Mouse (Mus musculus) left cerebral cortex, adult 6 months (tissue): ENCODE measurements around the gene Sgo1. TPM values are rescaled to one million over a fixed set of nuclear protein-coding genes. Genes with fewer than 3 reads are reported as not detected.

Experiments
- long read RNA-seq, 2 experiments: library from polyadenylated mRNA; unstranded; transcript quantifications; one replicate each; pipeline ENCODE4 v2.0.0; 2019 to 2020
- polyA plus RNA-seq: library from polyadenylated mRNA; unstranded; fragments of <200 nt; fragmentation: Nextera tagmentation; gene quantifications from 2 replicates; pipeline ENCODE4 v1.2.3, GENCODE M21; 2021

The Sgo1 gene
- polyA plus RNA-seq = 0.16 and 0.18 TPM in 2 replicates
- long read RNA-seq, experiment 1, partial matches to known transcripts = 1 of 1 reads
- long read RNA-seq, experiment 1, other reads (novel, unspliced or antisense) = 0 of 1 reads
- long read RNA-seq, experiment 2 = 0 reads

GRCm38 (mm10) chr17:53688877-53689802 lies at the start of gene Sgo1:
TSS of gene Sgo1 (minus strand) at chr17:53689333.

Other genes starting within 250 kb of the Sgo1 start
- gene Efhb, start 226.0 kb downstream of the Sgo1 start, polyA plus RNA-seq = 0.06 and 0.10 TPM in 2 replicates
- 41.7 and 132 TPM in 2 replicates for gene Rab5a, start 210.1 kb downstream of the Sgo1 start, polyA plus RNA-seq
- 0.12 and 0.14 TPM in 2 replicates for gene Pp2d1, start 149.9 kb downstream of the Sgo1 start, polyA plus RNA-seq
- gene Kat2b, start 122.5 kb downstream of the Sgo1 start, polyA plus RNA-seq = 1.9 and 3.3 TPM in 2 replicates
- gene Sult1c2, start 157.0 kb upstream of the Sgo1 start, polyA plus RNA-seq = not detected in 2 replicates